8 mouse cellular contexts compared by ENCODE assay signal in the genomic region with DNA sequence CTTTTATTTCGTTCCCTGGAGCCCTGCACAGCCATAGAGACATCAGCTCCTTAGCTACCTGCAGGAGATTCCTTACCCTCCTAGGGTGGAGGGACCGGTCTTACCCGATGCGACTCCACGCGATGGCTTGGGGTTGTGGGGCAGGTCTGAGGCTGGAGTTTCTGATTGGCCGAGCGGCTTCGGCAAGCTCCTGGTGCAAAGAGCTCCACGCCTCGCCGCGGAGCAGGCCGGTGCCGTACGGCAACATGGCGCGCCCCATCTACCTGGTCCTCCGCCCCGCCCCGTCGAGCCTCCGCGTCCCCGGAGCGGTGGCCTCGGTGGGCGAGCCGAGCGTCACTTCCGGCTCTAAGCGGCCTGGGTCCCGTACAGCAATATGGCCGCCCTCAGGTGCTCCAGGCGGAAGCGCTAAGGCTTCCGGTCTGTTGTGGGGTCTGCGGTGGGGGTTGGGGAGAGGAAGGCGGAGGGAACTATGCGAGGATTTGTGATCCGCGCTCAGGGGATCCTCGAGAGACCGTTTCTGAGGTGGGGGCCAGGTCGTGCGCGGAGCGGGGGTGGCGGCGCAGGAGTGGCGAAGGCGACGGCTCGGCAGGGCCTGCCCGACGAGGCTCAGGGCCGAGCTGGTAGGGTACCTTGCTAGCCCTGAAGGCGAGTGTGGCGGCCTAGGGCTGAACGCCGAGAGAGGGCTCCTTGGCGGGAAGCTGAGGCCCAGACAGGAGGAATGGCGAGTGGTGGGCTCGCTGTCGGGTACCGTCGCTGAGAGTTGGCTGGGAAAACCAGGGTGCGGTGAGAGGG. TPM values are rescaled to one million over a fixed set of nuclear protein-coding genes. Genes with fewer than 3 reads are reported as not detected.
A peak's percentile ranks its signal among the peaks of the same experiment; 100 is the strongest.
DNase-seq lines count a peak whose midpoint lies in the region; ATAC-seq lines count a peak whose summit lies in the region.

Daxx (plus strand) TSS at position 338 of the 792 bp plus-strand sequence.

- H3K4me3 ChIP-seq in lung, embryonic 16.5 days (ENCODE audit: low read length), result peak within 1 kb of the TSS; percentile 99

- no peaks in the 10 kb centered on the region for H3K27me3 ChIP-seq in lung, embryonic 16.5 days (ENCODE audit: control insufficient read depth, insufficient read depth, low read depth, low read length)

- peaks cover 27% of the 10 kb centered on the region for H3K36me3 ChIP-seq in lung, embryonic 16.5 days (ENCODE audit: control insufficient read depth, insufficient read depth, low read length)

- no peaks in the 10 kb centered on the region for H3K9me3 ChIP-seq in lung, embryonic 16.5 days (ENCODE audit: control insufficient read depth, low read length)

- peak within 1 kb of the TSS; percentile 95 for H3K9ac ChIP-seq in lung, embryonic 16.5 days (ENCODE audit: low read length)

- peak within 1 kb of the TSS; percentile 94 for H3K27ac ChIP-seq in lung, embryonic 16.5 days (ENCODE audit: low read length)

- under 1% methylated on average over 68 of the region's 68 CpGs for WGBS in lung, embryonic 16.5 days

- peak within 1 kb of the TSS; percentile 92 for H3K4me2 ChIP-seq in lung, embryonic 16.5 days (ENCODE audit: low read depth, low read length)

- peak; percentile 92 for DNase-seq in MEL-GATA-1-ER (ENCODE audit: extremely low read depth, low read depth)
- peak; percentile 98 for DNase-seq in cerebellum, adult 8-10 months
- DNase-seq in forelimb bud, embryonic 11.5 days (ENCODE audit: low read depth, low spot score), result peak; percentile 97
- DNase-seq in layer of hippocampus, adult 9-10 months (ENCODE audit: low spot score), result peak; percentile 88
- peak; percentile 98 for DNase-seq in ovary, postnatal 10 days (ENCODE audit: low spot score)
- DNase-seq in thymus, postnatal 10 days (ENCODE audit: low spot score in 2 of 2), result peak; percentile 98 to 99

- ATAC-seq in hematopoietic stem cell, adult 5-6 weeks (replicated peaks in 1 of 2; ENCODE audit: insufficient read depth in 1 of 2, low FRiP score in 2 of 2, low TSS enrichment in 1 of 2, low read depth in 1 of 2, poor library complexity in 2 of 2, severe bottlenecking in 2 of 2), result peak; percentile 82 to 92
- ATAC-seq in lung, embryonic 16.5 days (ENCODE audit: low read depth), result peak; percentile 97

- H3K4me1 ChIP-seq in lung, embryonic 16.5 days (replicated peaks; ENCODE audit: control insufficient read depth, insufficient read depth, low read length), result peaks cover 8% of the 10 kb centered on the region

RNA-seq across cellular contexts. Expression of gene Daxx, which starts in this region (rescaled TPM):
- total RNA-seq in hematopoietic stem cell, adult 5-6 weeks (2017), result 26.5 and 27.7 TPM in 2 replicates
- polyA plus RNA-seq in lung, embryonic 16.5 days (2015; fragmentation: Nextera tagmentation; extraction: Ambion mirVana), result 44.1 and 50.6 TPM in 2 replicates

Comparison
In these comparisons a context has a peak if more than half of its experiments do, and no peak if none do; other contexts are left out.
1. Peak in every context shown above with its lines: DNase-seq, ATAC-seq, H3K4me3 ChIP-seq and H3K27ac ChIP-seq.